Mouse (Mus musculus) natural killer cell, adult 2 months (primary cell): Measurements from ENCODE around the gene Cit.

Source experiments
- DNase-seq, 2 experiments: peaks; one replicate each; pipeline ENCODE4 v3.0.0; 2022; ENCODE audit warnings: low spot score in 2 of 2

Gene Cit

GRCm38 (mm10) chr5:115958344-115958743 lies 113.3 kb downstream of the Cit start:
- no peak for DNase-seq

- DNase-seq, result no peak
Observed at GRCm38 (mm10) chr5:115958814-115959213, 113.7 kb downstream of the Cit start.

- DNase-seq, result no peak
Observed at GRCm38 (mm10) chr5:115961809-115962208, 116.7 kb downstream of the Cit start.

GRCm38 (mm10) chr5:115971236-115971635 lies 126.2 kb downstream of the Cit start:
- no peak for DNase-seq

- no peak for DNase-seq
Observed at GRCm38 (mm10) chr5:115975672-115976071, 130.6 kb downstream of the Cit start.

GRCm38 (mm10) chr5:115976446-115976845 lies 131.4 kb downstream of the Cit start:
- DNase-seq, result no peak

GRCm38 (mm10) chr5:115977266-115977665 lies 132.2 kb downstream of the Cit start:
- DNase-seq, result no peak

- DNase-seq, result peak; percentile 11 to 34
Observed at GRCm38 (mm10) chr5:115977757-115978156, 132.7 kb downstream of the Cit start.

- DNase-seq, result no peak
Observed at GRCm38 (mm10) chr5:115978255-115978654, 133.2 kb downstream of the Cit start.

GRCm38 (mm10) chr5:115979134-115979696 lies 134.1 kb downstream of the Cit start:
- DNase-seq, result peak in 1 of 2 experiments; percentile 25

GRCm38 (mm10) chr5:115980537-115980936 lies 135.5 kb downstream of the Cit start:
- DNase-seq, result no peak

GRCm38 (mm10) chr5:115982671-115983373 lies 137.7 kb downstream of the Cit start:
- DNase-seq, result peak in 1 of 2 experiments; percentile 12

GRCm38 (mm10) chr5:115984392-115984791 lies 139.3 kb downstream of the Cit start:
- DNase-seq, result no peak

- no peak for DNase-seq
Observed at GRCm38 (mm10) chr5:115985101-115985500, 140.0 kb downstream of the Cit start.

- no peak for DNase-seq
Observed at GRCm38 (mm10) chr5:115987284-115987683, 142.2 kb downstream of the Cit start.

GRCm38 (mm10) chr5:115991717-115992116 lies 146.6 kb downstream of the Cit start:
- no peak for DNase-seq

- DNase-seq, result no peak
Observed at GRCm38 (mm10) chr5:115994101-115994500, 149.0 kb downstream of the Cit start.

GRCm38 (mm10) chr5:115997376-115997775 lies 152.3 kb downstream of the Cit start:
- DNase-seq, result no peak

GRCm38 (mm10) chr5:116003154-116003553 lies 158.1 kb downstream of the Cit start:
- no peak for DNase-seq

- no peak for DNase-seq
Observed at GRCm38 (mm10) chr5:116003825-116004224, 158.7 kb downstream of the Cit start.

GRCm38 (mm10) chr5:116004271-116004670 lies 159.2 kb downstream of the Cit start:
- DNase-seq, result no peak

GRCm38 (mm10) chr5:116006324-116007099 lies 161.4 kb downstream of the Cit start:
- no peak for DNase-seq

- DNase-seq, result no peak
Observed at GRCm38 (mm10) chr5:116007723-116008122, 162.6 kb downstream of the Cit start.
